Mouse (Mus musculus) CD8-positive naive resting alpha-beta T cell, adult 2 months (primary cell): ENCODE measurements around the gene Prtg.
A peak's percentile ranks its signal among the peaks of the same experiment; 100 is the strongest.

Experiments
- DNase-seq, 2 experiments: peaks; one replicate each; pipeline ENCODE4 v3.0.0; 2022; ENCODE audit warnings: low read depth in 2 of 2, low spot score in 2 of 2

The Prtg gene

GRCm38 (mm10) chr9:72902611-72903010 lies 95.9 kb downstream of the Prtg start:
- DNase-seq = no peak

- DNase-seq = no peak
These were observed 100.0 kb downstream of the Prtg start for GRCm38 (mm10) chr9:72906693-72907103.

- DNase-seq = no peak
These were observed 104.7 kb downstream of the Prtg start for GRCm38 (mm10) chr9:72911381-72911780.

GRCm38 (mm10) chr9:72913551-72913950 lies 106.9 kb downstream of the Prtg start:
- DNase-seq = no peak

- DNase-seq = no peak
These were observed 109.1 kb downstream of the Prtg start for GRCm38 (mm10) chr9:72915728-72916127.

- no peak for DNase-seq
These were observed 116.4 kb downstream of the Prtg start for GRCm38 (mm10) chr9:72923068-72923467.

- no peak for DNase-seq
These were observed 118.6 kb downstream of the Prtg start, which contains the start of gene Pygo1 for GRCm38 (mm10) chr9:72925021-72925934. TSS of gene Pygo1 (plus strand) at chr9:72925645.

GRCm38 (mm10) chr9:72925935-72926258 lies 119.2 kb downstream of the Prtg start:
- DNase-seq = no peak

- DNase-seq = no peak
These were observed 124.6 kb downstream of the Prtg start for GRCm38 (mm10) chr9:72931166-72931790.

- DNase-seq = no peak
These were observed 128.6 kb downstream of the Prtg start for GRCm38 (mm10) chr9:72935309-72935708.

GRCm38 (mm10) chr9:72936301-72936700 lies 129.6 kb downstream of the Prtg start:
- DNase-seq = no peak

- DNase-seq = no peak
These were observed 136.8 kb downstream of the Prtg start for GRCm38 (mm10) chr9:72943424-72943823.

GRCm38 (mm10) chr9:72944286-72944685 lies 137.6 kb downstream of the Prtg start:
- DNase-seq = no peak

GRCm38 (mm10) chr9:72947010-72947409 lies 140.3 kb downstream of the Prtg start:
- no peak for DNase-seq

- no peak for DNase-seq
These were observed 142.9 kb downstream of the Prtg start for GRCm38 (mm10) chr9:72949572-72949971.

GRCm38 (mm10) chr9:72954746-72955145 lies 148.1 kb downstream of the Prtg start:
- peak in 1 of 2 experiments; percentile 34 for DNase-seq

- DNase-seq = peak; percentile 56 to 66
These were observed 148.9 kb downstream of the Prtg start for GRCm38 (mm10) chr9:72955546-72955945.

- DNase-seq = peak; percentile 83 to 84
These were observed 152.1 kb downstream of the Prtg start, which contains the start of the genes Dyx1c1 and Gm44503 for GRCm38 (mm10) chr9:72958521-72959450. TSS of gene Dyx1c1 (plus strand) at chr9:72958785. TSS of gene Gm44503 (plus strand) at chr9:72958852.

GRCm38 (mm10) chr9:72961346-72961745 lies 154.7 kb downstream of the Prtg start:
- DNase-seq = no peak

GRCm38 (mm10) chr9:72961959-72962358 lies 155.3 kb downstream of the Prtg start:
- peak; percentile 43 to 65 for DNase-seq
